Mouse (Mus musculus): Measurements from ENCODE around the gene Zfp160. TPM values are rescaled to one million over a fixed set of nuclear protein-coding genes. Genes with fewer than 3 reads are reported as not detected.
"Not testable (repeated sequence)": the region's sequence is repeated elsewhere in the genome, so short reads cannot be mapped to it uniquely, and the experiment has no call there.

Gene Zfp160
- polyA plus RNA-seq, 1 experiment from 2014 or later = 14.3 TPM

GRCm38 (mm10) chr17:21053267-21053666, 44.6 kb downstream of the Zfp160 start:
- Histone ChIP-seq H3K4me2 (no peak overlapping the region), H3K4me1 (replicated peaks) (no peaks in the 10 kb centered on the region), H3K27me3 (no peaks in the 10 kb centered on the region), H3K9ac (no peak overlapping the region), H3K27ac (replicated peaks) (no peak overlapping the region), H3K9me3 (no peaks in the 10 kb centered on the region), H3K36me3 (no peaks in the 10 kb centered on the region), H3K4me3 (no peak overlapping the region)
- no peak for ATAC-seq (ENCODE audit: low FRiP score, low read depth)
- WGBS = 94% methylated on average over 2 of the region's 2 CpGs

GRCm38 (mm10) chr17:21055111-21055510, 46.4 kb downstream of the Zfp160 start:
- not testable (repeated sequence) for H3K9ac ChIP-seq; H3K4me3 ChIP-seq; H3K36me3 ChIP-seq; H3K4me2 ChIP-seq; H3K9me3 ChIP-seq; ATAC-seq (ENCODE audit: low FRiP score, low read depth); H3K27me3 ChIP-seq; H3K27ac ChIP-seq (replicated peaks); H3K4me1 ChIP-seq (replicated peaks)
- 92% methylated on average over 1 of the region's 1 CpGs for WGBS

- H3K9me3 ChIP-seq = no peaks in the 10 kb centered on the region
- no peak overlapping the region for H3K9ac ChIP-seq
- ATAC-seq (ENCODE audit: low FRiP score, low read depth) = no peak
- no peaks in the 10 kb centered on the region for H3K36me3 ChIP-seq
- no peaks in the 10 kb centered on the region for H3K27me3 ChIP-seq
- H3K27ac ChIP-seq (replicated peaks) = no peak overlapping the region
- no peak overlapping the region for H3K4me2 ChIP-seq
- no peaks in the 10 kb centered on the region for H3K4me1 ChIP-seq (replicated peaks)
- no peak overlapping the region for H3K4me3 ChIP-seq
- 33% methylated on average over 1 of the region's 1 CpGs for WGBS
These were observed 56.8 kb downstream of the Zfp160 start for GRCm38 (mm10) chr17:21065501-21065900.

GRCm38 (mm10) chr17:21067036-21067435, 58.3 kb downstream of the Zfp160 start:
- H3K27ac ChIP-seq (replicated peaks) = no peak overlapping the region
- H3K27me3 ChIP-seq = no peaks in the 10 kb centered on the region
- ATAC-seq (ENCODE audit: low FRiP score, low read depth) = no peak
- no peak overlapping the region for H3K4me3 ChIP-seq
- no peaks in the 10 kb centered on the region for H3K36me3 ChIP-seq
- H3K9ac ChIP-seq = no peak overlapping the region
- no peak overlapping the region for H3K4me2 ChIP-seq
- no peaks in the 10 kb centered on the region for H3K4me1 ChIP-seq (replicated peaks)
- no peaks in the 10 kb centered on the region for H3K9me3 ChIP-seq

- not testable (repeated sequence) for H3K36me3 ChIP-seq; H3K4me2 ChIP-seq; H3K4me1 ChIP-seq (replicated peaks); H3K27ac ChIP-seq (replicated peaks); H3K4me3 ChIP-seq; H3K27me3 ChIP-seq; H3K9ac ChIP-seq; ATAC-seq (ENCODE audit: low FRiP score, low read depth); H3K9me3 ChIP-seq
- WGBS = no CpG with 5 or more reads among the region's 3 CpGs
These were observed 60.7 kb downstream of the Zfp160 start for GRCm38 (mm10) chr17:21069443-21069842.

- not testable (repeated sequence) for H3K9me3 ChIP-seq; H3K4me3 ChIP-seq; H3K27ac ChIP-seq (replicated peaks); H3K9ac ChIP-seq; H3K36me3 ChIP-seq; H3K4me1 ChIP-seq (replicated peaks); ATAC-seq (ENCODE audit: low FRiP score, low read depth); H3K4me2 ChIP-seq; H3K27me3 ChIP-seq
- WGBS = 83% methylated on average over 2 of the region's 2 CpGs
These were observed 62.3 kb downstream of the Zfp160 start for GRCm38 (mm10) chr17:21070971-21071370.

Other genes with a start within 250 kb of the Zfp160 start
- 0.04 TPM in 1 of 2 replicates, not detected in the other for gene Vmn1r228, start 222.7 kb upstream of the Zfp160 start, polyA plus RNA-seq (2015; fragmentation: Nextera tagmentation; extraction: Ambion mirVana)
- gene Vmn1r229, start 197.3 kb upstream of the Zfp160 start, polyA plus RNA-seq (2015; fragmentation: Nextera tagmentation; extraction: Ambion mirVana) = not detected in 2 replicates
- not detected in 2 replicates for gene Vmn1r230, start 168.5 kb upstream of the Zfp160 start, polyA plus RNA-seq (2015; fragmentation: Nextera tagmentation; extraction: Ambion mirVana)
- gene Vmn1r231, start 103.8 kb upstream of the Zfp160 start, polyA plus RNA-seq (2015; fragmentation: Nextera tagmentation; extraction: Ambion mirVana) = not detected in 2 replicates
- not detected in 2 replicates for gene Vmn1r232, start 89.2 kb upstream of the Zfp160 start, polyA plus RNA-seq (2015; fragmentation: Nextera tagmentation; extraction: Ambion mirVana)
- 750 and 832 TPM in 2 replicates for gene Ppp2r1a, start 63.6 kb upstream of the Zfp160 start, polyA plus RNA-seq (2015; fragmentation: Nextera tagmentation; extraction: Ambion mirVana)
- not detected in 2 replicates for gene Vmn1r233, start 12.4 kb upstream of the Zfp160 start, polyA plus RNA-seq (2015; fragmentation: Nextera tagmentation; extraction: Ambion mirVana)
- not detected in 2 replicates for gene Vmn1r234, start 217.2 kb downstream of the Zfp160 start, polyA plus RNA-seq (2015; fragmentation: Nextera tagmentation; extraction: Ambion mirVana)
- not detected in 2 replicates for gene Vmn1r235, start 247.5 kb downstream of the Zfp160 start, polyA plus RNA-seq (2015; fragmentation: Nextera tagmentation; extraction: Ambion mirVana)

All from hindbrain, embryonic 15.5 days (tissue).